Mouse (Mus musculus) heart, adult 2 months (tissue): ENCODE data around the gene Fam193a. TPM values are rescaled to one million over a fixed set of nuclear protein-coding genes. Genes with fewer than 3 reads are reported as not detected.

Experiments used
- DNase-seq, 2 experiments: peaks; one replicate each; pipeline ENCODE4 v3.0.0; 2021
- H3K27ac ChIP-seq: fragments of 200-600 bp; 2 replicates; pipeline ENCODE4 v1.8.1; 2022
- H3K27me3 ChIP-seq: fragments of 200-500 bp; 2 replicates; pipeline ENCODE4 v1.6.1; 2012; ENCODE audit warnings: mild to moderate bottlenecking, low read length, inconsistent platforms, mixed read lengths; ENCODE audit not compliant: control insufficient read depth, insufficient read depth
- H3K36me3 ChIP-seq: fragments of 200-500 bp; 2 replicates; pipeline ENCODE4 v1.6.1; 2012; ENCODE audit warnings: low read length, inconsistent platforms; ENCODE audit not compliant: control insufficient read depth, insufficient read depth
- H3K4me1 ChIP-seq: fragments of 200-500 bp; 2 replicates; pipeline ENCODE4 v1.6.1; 2011; ENCODE audit warnings: low read length; ENCODE audit not compliant: control insufficient read depth, insufficient read depth
- H3K4me3 ChIP-seq: fragments of 200-600 bp; 2 replicates; pipeline ENCODE4 v1.8.1; 2022
- H3K79me2 ChIP-seq: fragments of 200-500 bp; replicated peaks from 2 replicates; pipeline ENCODE4 v1.6.1; 2012; ENCODE audit warnings: mild to moderate bottlenecking, inconsistent platforms, low read length, moderate library complexity, mixed read lengths; ENCODE audit not compliant: control insufficient read depth, insufficient read depth
- H3K9ac ChIP-seq: fragments of 200-500 bp; 2 replicates; pipeline ENCODE4 v1.6.1; 2012; ENCODE audit warnings: low read depth, mild to moderate bottlenecking, control low read depth, inconsistent platforms, low read length, mixed read lengths
- CTCF ChIP-seq: fragments of 200-600 bp; IDR thresholded peaks from 2 replicates; pipeline ENCODE4 v1.8.1; 2022; ENCODE audit warnings: antibody characterized with exemption, mild to moderate bottlenecking, moderate library complexity
- EP300 ChIP-seq: fragments of 200-500 bp; IDR thresholded peaks from 2 replicates; pipeline ENCODE4 v1.6.1; 2011; ENCODE audit warnings: low read depth, low read length, control low read depth; ENCODE audit not compliant: insufficient read depth
- POLR2A ChIP-seq: fragments of 200-500 bp; IDR thresholded peaks from 2 replicates; pipeline ENCODE4 v1.6.1; 2011; ENCODE audit warnings: mild to moderate bottlenecking, low read depth, low read length, control low read depth; ENCODE audit not compliant: insufficient read depth
- WGBS: fragments of 180-500 bp; shearing (Covaris S2); methylation state at CpG from one replicate; pipeline ENCODE4 v1.1.7; 2018; 5-methylcytosine and 5-hydroxymethylcytosine counted together
- intact Hi-C: fragments of 180-260 bp; cut with DNase I; formaldehyde crosslinking; loops from one replicate; pipeline ENCODE4 v1.15.1; 2025
- polyA plus RNA-seq: library from polyadenylated mRNA; depleted of rRNA; stranded (reverse); fragments of >200 nt; gene quantifications from 2 replicates; pipeline ENCODE4 v1.2.3, GENCODE M21; 2012
- total RNA-seq, 2 experiments: library from RNA; stranded (reverse); gene quantifications; 2 replicates each; pipeline ENCODE4 v1.2.3; 2021

Fam193a gene
- total and polyA plus RNA-seq, 3 experiments: 23.6 to 24.7 (median 24.7) TPM

- no peaks in the 10 kb centered on the region; the same call in 1 of the 2 replicates for H3K79me2 ChIP-seq
- no peaks in the 10 kb centered on the region for H3K4me1 ChIP-seq
- no peak overlapping the region for H3K4me3 ChIP-seq
- no peak for DNase-seq
- no peak overlapping the region for H3K9ac ChIP-seq
- H3K36me3 ChIP-seq: peaks cover 5% of the 10 kb centered on the region; the same call in 1 of the 2 replicates
- 87% methylated on average over 3 of the region's 3 CpGs for WGBS
- H3K27ac ChIP-seq: no peak overlapping the region
- intact Hi-C loops: no loop called here
- TF ChIP-seq POLR2A (no peak), EP300 (no peak), CTCF (no peak)
- no peaks in the 10 kb centered on the region for H3K27me3 ChIP-seq
Observed at GRCm38 (mm10) chr5:34352084-34352631, 17.6 kb upstream of the Fam193a start.

- TF ChIP-seq EP300: no peak
- TF ChIP-seq CTCF: no peak
- TF ChIP-seq POLR2A: no peak
- DNase-seq: no peak
- no peak overlapping the region for H3K27ac ChIP-seq
- no peaks in the 10 kb centered on the region for H3K36me3 ChIP-seq
- no peaks in the 10 kb centered on the region for H3K27me3 ChIP-seq
- H3K9ac ChIP-seq: no peak overlapping the region
- 89% methylated on average over 3 of the region's 3 CpGs for WGBS
- no peak overlapping the region for H3K4me3 ChIP-seq
- intact Hi-C loops: loop anchor here (10.0 kb wide), 1 partner anchor 705 kb away; the partner anchor contains the start of genes Slbp, Tacc3 and Tmem129
- H3K4me1 ChIP-seq: no peaks in the 10 kb centered on the region
- no peaks in the 10 kb centered on the region for H3K79me2 ChIP-seq
Observed at GRCm38 (mm10) chr5:34360261-34360660, 9.5 kb upstream of the Fam193a start.

GRCm38 (mm10) chr5:34363115-34363514, 6.6 kb upstream of the Fam193a start:
- Histone ChIP-seq H3K4me1 (no peaks in the 10 kb centered on the region), H3K79me2 (no peaks in the 10 kb centered on the region), H3K27me3 (no peaks in the 10 kb centered on the region), H3K36me3 (no peaks in the 10 kb centered on the region), H3K9ac (no peak overlapping the region), H3K4me3 (no peak overlapping the region), H3K27ac (no peak overlapping the region)
- no peak for TF ChIP-seq POLR2A
- TF ChIP-seq EP300: no peak
- no peak for TF ChIP-seq CTCF
- intact Hi-C loops: loop anchor here (10.0 kb wide), 1 partner anchor 708 kb away; the partner anchor contains the start of genes Slbp, Tacc3 and Tmem129
- no peak for DNase-seq

GRCm38 (mm10) chr5:34368551-34369290, 1.0 kb upstream of the Fam193a start:
- WGBS: 69% methylated on average over 7 of the region's 7 CpGs
- TF ChIP-seq EP300 (no peak), CTCF (no peak), POLR2A (no peak)

GRCm38 (mm10) chr5:34370022-34370823, 490 bp downstream of the Fam193a start:
- peaks cover 13% of the 10 kb centered on the region for H3K79me2 ChIP-seq
- WGBS: 10% methylated on average over 98 of the region's 114 CpGs
- H3K4me3 ChIP-seq: peak overlapping the region; percentile 81
- intact Hi-C loops: loop anchor here (5.0 to 10.0 kb wide), 2 partner anchors 142 to 265 kb away; partner anchors contain the start of genes Mfsd10 and Tnip2
- H3K4me1 ChIP-seq: peaks cover 9% of the 10 kb centered on the region
- no peaks in the 10 kb centered on the region for H3K27me3 ChIP-seq
- H3K36me3 ChIP-seq: peaks cover 19% of the 10 kb centered on the region
- H3K9ac ChIP-seq: peak overlapping the region; percentile 83
- no peak for TF ChIP-seq EP300
- TF ChIP-seq CTCF: no peak
- peak; percentile 53 to 62 for DNase-seq
- peak overlapping the region; percentile 67 for H3K27ac ChIP-seq

More at GRCm38 (mm10) chr5:34368551-34369290, 1.0 kb upstream of the Fam193a start:
- H3K27me3 ChIP-seq: no peaks in the 10 kb centered on the region
- intact Hi-C loops: loop anchor here (1.0 to 10.0 kb wide), 4 partner anchors 32 to 714 kb away; partner anchors contain the start of genes Grk4, Haus3, Nop14 and Poln
- H3K9ac ChIP-seq: peak overlapping the region; percentile 76
- peak overlapping the region; percentile 89 for H3K4me3 ChIP-seq
- H3K79me2 ChIP-seq: peaks cover 9% of the 10 kb centered on the region; the same call in 1 of the 2 replicates
- H3K36me3 ChIP-seq: peaks cover 17% of the 10 kb centered on the region
- DNase-seq: no peak
- H3K4me1 ChIP-seq: peaks cover 6% of the 10 kb centered on the region
- peak overlapping the region; percentile 87 for H3K27ac ChIP-seq

- no peak for DNase-seq
- Histone ChIP-seq H3K4me3 (peak overlapping the region; percentile 81), H3K79me2 (peaks cover 13% of the 10 kb centered on the region), H3K36me3 (peaks cover 19% of the 10 kb centered on the region), H3K27ac (peak overlapping the region; percentile 67), H3K4me1 (peaks cover 9% of the 10 kb centered on the region), H3K27me3 (no peaks in the 10 kb centered on the region), H3K9ac (peak overlapping the region; percentile 83)
- intact Hi-C loops: loop anchor here (5.0 to 10.0 kb wide), 2 partner anchors 141 to 264 kb away; partner anchors contain the start of genes Mfsd10 and Tnip2
- WGBS: 10% methylated on average over 8 of the region's 8 CpGs
- TF ChIP-seq POLR2A (no peak), CTCF (no peak), EP300 (no peak)
Observed at GRCm38 (mm10) chr5:34370840-34371239, 1.1 kb downstream of the Fam193a start.
